In genomic region chrX:73965307-73965706, GRCm38 (mm10) we compare ENCODE assay signal across 8 mouse cellular contexts. TPM values are rescaled to one million over a fixed set of nuclear protein-coding genes. Genes with fewer than 3 reads are reported as not detected.
DNase-seq lines count a peak whose midpoint lies in the region; ATAC-seq and TF ChIP-seq lines count a peak whose summit lies in the region.

No protein-coding gene starts in this region.

- peak overlapping the region; percentile 71 for H3K4me2 ChIP-seq in liver, postnatal 0 days (ENCODE audit: low read depth, low read length)

- DNase-seq in A20 (ENCODE audit: low read depth, low spot score): peak; percentile 62
- DNase-seq in R1 (ENCODE audit: low read depth, low spot score): peak; percentile 31
- DNase-seq in embryo, embryonic 11 days: peak; percentile 32
- peak; percentile 32 for DNase-seq in heart, postnatal 14 days
- peak; percentile 62 to 76 for DNase-seq in layer of hippocampus, adult 2 months (ENCODE audit: low spot score in 2 of 2)
- peak; percentile 53 for DNase-seq in liver, postnatal 0 days
- DNase-seq in right cerebral cortex, adult 18-20 months: peak; percentile 75
- DNase-seq in ovary, postnatal 14 days (ENCODE audit: low spot score): no peak

- WGBS in liver, postnatal 0 days (ENCODE audit: insufficient replicate concordance): 29% methylated on average over 20 of the region's 20 CpGs

- peaks cover 17% of the 10 kb centered on the region for H3K36me3 ChIP-seq in liver, postnatal 0 days (replicated peaks; ENCODE audit: insufficient read depth, low read length)

- H3K4me3 ChIP-seq in layer of hippocampus, adult 2 months: peak overlapping the region; percentile 79
- H3K4me3 ChIP-seq in liver, postnatal 0 days (ENCODE audit: low read depth, low read length): peak overlapping the region; percentile 80

- ATAC-seq in liver, postnatal 0 days: no peak

- intact Hi-C loops in heart, postnatal 14 days (cut with DNase I): loop anchor here (5.0 to 10.0 kb wide), 3 partner anchors 57 to 449 kb away; partner anchors contain the start of gene Irak1

- H3K27me3 ChIP-seq in liver, postnatal 0 days (ENCODE audit: insufficient read depth, low read length): no peaks in the 10 kb centered on the region

- no peaks in the 10 kb centered on the region for H3K9me3 ChIP-seq in liver, postnatal 0 days (ENCODE audit: low read length)

- TF ChIP-seq CTCF in layer of hippocampus, adult 2 months (conservative IDR thresholded peaks at IDR 0.05): no peak
- TF ChIP-seq CTCF in liver, postnatal 0 days (IDR thresholded peaks at IDR 0.05; ENCODE audit: low read depth): no peak

- peak overlapping the region; percentile 80 for H3K9ac ChIP-seq in liver, postnatal 0 days (replicated peaks)

- H3K27ac ChIP-seq in layer of hippocampus, adult 2 months: peak overlapping the region; percentile 100
- H3K27ac ChIP-seq in liver, postnatal 0 days (ENCODE audit: low read depth): peak overlapping the region; percentile 99

- no peak for TF ChIP-seq EP300 in liver, postnatal 0 days (IDR thresholded peaks at IDR 0.05; ENCODE audit: low read depth)

- peaks cover 29% of the 10 kb centered on the region for H3K4me1 ChIP-seq in liver, postnatal 0 days (ENCODE audit: insufficient read depth)

RNA-seq across cellular contexts. Expression of gene Hcfc1, which starts 0.8 kb away (rescaled TPM):
- 10 to 100 TPM; 46.5 to 49.8 TPM for total RNA-seq in heart, postnatal 14 days (2021)
- 10 to 100 TPM; 76.4 to 79.2 TPM for total RNA-seq in layer of hippocampus, adult 2 months (2021)
- polyA plus RNA-seq in liver, postnatal 0 days (2015; fragmentation: Nextera tagmentation; extraction: Ambion mirVana): 14.6 and 16.4 TPM in 2 replicates

RNA-seq across cellular contexts. Expression of gene Renbp, which starts 34.7 kb away (rescaled TPM):
- 10 to 100 TPM in 1 of 2 experiments, 1 to 10 TPM in 1; 8.2 to 10.1 TPM for total RNA-seq in heart, postnatal 14 days (2021)
- total RNA-seq in layer of hippocampus, adult 2 months (2021): 1 to 10 TPM; 4.5 to 6.2 TPM
- 22.3 and 22.6 TPM in 2 replicates for polyA plus RNA-seq in liver, postnatal 0 days (2015; fragmentation: Nextera tagmentation; extraction: Ambion mirVana)

RNA-seq across cellular contexts. Expression of gene Naa10, which starts 43.6 kb away (rescaled TPM):
- 10 to 100 TPM; 54.3 to 59.5 TPM for total RNA-seq in heart, postnatal 14 days (2021)
- total RNA-seq in layer of hippocampus, adult 2 months (2021): 10 to 100 TPM; 68.0 to 72.0 TPM
- polyA plus RNA-seq in liver, postnatal 0 days (2015; fragmentation: Nextera tagmentation; extraction: Ambion mirVana): 48.9 and 51.8 TPM in 2 replicates

RNA-seq across cellular contexts. Expression of gene Arhgap4, which starts 43.6 kb away (rescaled TPM):
- total RNA-seq in heart, postnatal 14 days (2021): 1 to 10 TPM; 2.0 to 4.0 TPM
- 1 to 10 TPM; 5.3 to 7.2 TPM for total RNA-seq in layer of hippocampus, adult 2 months (2021)
- polyA plus RNA-seq in liver, postnatal 0 days (2015; fragmentation: Nextera tagmentation; extraction: Ambion mirVana): 5.1 and 5.2 TPM in 2 replicates

RNA-seq across cellular contexts. Expression of gene Irak1, which starts 58.4 kb away (rescaled TPM):
- total RNA-seq in heart, postnatal 14 days (2021): 10 to 100 TPM; 54.5 to 55.6 TPM
- total RNA-seq in layer of hippocampus, adult 2 months (2021): 10 to 100 TPM; 59.3 to 62.6 TPM
- polyA plus RNA-seq in liver, postnatal 0 days (2015; fragmentation: Nextera tagmentation; extraction: Ambion mirVana): 17.9 and 18.7 TPM in 2 replicates
